Mouse (Mus musculus): ENCODE results near the gene Stil.

- TF ChIP-seq POLR2A (IDR thresholded peaks at IDR 0.05; ENCODE audit: borderline replicate concordance, low read depth, low read length) (no peak), CTCF (IDR thresholded peaks at IDR 0.05; ENCODE audit: low read depth, low read length) (no peak)
Measured at GRCm38 (mm10) chr4:114983020-114983419, 16.9 kb upstream of the Stil start.

Measured in bone marrow macrophage, adult 2 months (primary cell).